Comparison of ENCODE assay signal across 13 mouse cellular contexts in the genomic region with DNA sequence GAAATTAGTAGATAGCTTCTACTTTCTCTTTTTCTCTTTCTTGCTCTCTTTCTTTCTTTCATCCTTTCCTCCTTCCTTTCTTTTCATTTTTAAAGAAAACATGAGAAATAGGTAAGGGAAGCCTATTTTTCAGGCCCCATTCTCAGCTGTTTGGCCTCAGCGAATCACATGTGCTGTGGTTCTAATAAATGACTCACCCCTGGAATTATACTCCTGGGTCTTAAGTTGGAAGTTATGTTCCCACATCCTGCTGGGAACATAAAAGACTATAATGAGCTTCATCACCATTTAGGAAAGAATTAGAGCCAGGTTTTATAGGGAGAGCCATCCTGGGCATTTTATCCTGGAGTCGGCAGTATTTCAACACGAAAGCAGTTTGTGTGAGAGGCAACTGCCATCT.
"Had no signal": no experiment of that assay in that cellular context is flagged by ENCODE, and none has a peak within 500 bp of the region (broad histone marks: within the 10 kb centered on the region; RNA-seq: fewer than 3 reads in every experiment).

No protein-coding gene starts in this region.

- H3K9me3 ChIP-seq: intestine, embryonic 15.5 days; kidney, embryonic 15.5 days; liver, embryonic 15.5 days; midbrain, embryonic 13.5 days had no signal

- H3K4me1 ChIP-seq: intestine, embryonic 15.5 days; kidney, embryonic 15.5 days; liver, embryonic 15.5 days; midbrain, embryonic 13.5 days had no signal

- ATAC-seq: intestine, embryonic 15.5 days; lung, postnatal 0 days; midbrain, embryonic 13.5 days had no signal

- H3K27me3 ChIP-seq: intestine, embryonic 15.5 days; kidney, embryonic 15.5 days; liver, embryonic 15.5 days; midbrain, embryonic 13.5 days had no signal

- H3K9ac ChIP-seq: intestine, embryonic 15.5 days; kidney, embryonic 15.5 days; liver, embryonic 15.5 days; midbrain, embryonic 13.5 days had no signal

- H3K36me3 ChIP-seq: intestine, embryonic 15.5 days; kidney, embryonic 15.5 days; liver, embryonic 15.5 days; midbrain, embryonic 13.5 days had no signal

- H3K4me2 ChIP-seq: intestine, embryonic 15.5 days; kidney, embryonic 15.5 days; liver, embryonic 11.5 days; liver, embryonic 15.5 days; midbrain, embryonic 13.5 days had no signal

- H3K4me3 ChIP-seq: intestine, embryonic 15.5 days; kidney, embryonic 15.5 days; liver, embryonic 15.5 days; midbrain, embryonic 13.5 days had no signal

- DNase-seq: kidney, adult 2 months; kidney, postnatal 25 days; lung, adult 2 months; lung, postnatal 36 days; spleen, adult 18-20 months; thymus, adult 18-20 months; thymus, postnatal 25 days had no signal

- H3K27ac ChIP-seq: intestine, embryonic 15.5 days; kidney, embryonic 15.5 days; liver, embryonic 15.5 days; midbrain, embryonic 13.5 days had no signal
